Mouse (Mus musculus): ENCODE results near the gene Pitpnm1. TPM values are rescaled to one million over a fixed set of nuclear protein-coding genes. Genes with fewer than 3 reads are reported as not detected.
"Not testable (repeated sequence)": the region's sequence is repeated elsewhere in the genome, so short reads cannot be mapped to it uniquely, and the experiment has no call there.

Gene Pitpnm1
- polyA plus RNA-seq, 1 experiment: 81.9 TPM

- DNase-seq (ENCODE audit: low read depth): no peak
These were observed 17.2 kb downstream of the Pitpnm1 start for GRCm38 (mm10) chr19:4117006-4117405.

GRCm38 (mm10) chr19:4118350-4118749, 18.6 kb downstream of the Pitpnm1 start:
- no peak for DNase-seq (ENCODE audit: low read depth)

GRCm38 (mm10) chr19:4119716-4120487, 20.1 kb downstream of the Pitpnm1 start:
- no peak for DNase-seq (ENCODE audit: low read depth)

GRCm38 (mm10) chr19:4120496-4120895, 20.7 kb downstream of the Pitpnm1 start:
- DNase-seq (ENCODE audit: low read depth): no peak

- peak; percentile 90 for DNase-seq (ENCODE audit: low read depth)
These were observed 21.5 kb downstream of the Pitpnm1 start for GRCm38 (mm10) chr19:4121097-4121805.

- not testable (repeated sequence) for DNase-seq (ENCODE audit: low read depth)
These were observed 22.1 kb downstream of the Pitpnm1 start for GRCm38 (mm10) chr19:4121896-4122295.

- no peak for DNase-seq (ENCODE audit: low read depth)
These were observed 22.9 kb downstream of the Pitpnm1 start for GRCm38 (mm10) chr19:4122411-4123370.

GRCm38 (mm10) chr19:4124432-4124831, 24.6 kb downstream of the Pitpnm1 start:
- no peak for DNase-seq (ENCODE audit: low read depth)

- DNase-seq (ENCODE audit: low read depth): not testable (repeated sequence)
These were observed 25.5 kb downstream of the Pitpnm1 start for GRCm38 (mm10) chr19:4125268-4125667.

- peak; percentile 56 for DNase-seq (ENCODE audit: low read depth)
These were observed 26.2 kb downstream of the Pitpnm1 start, which contains the start of gene Aip for GRCm38 (mm10) chr19:4125741-4126696. Aip (minus strand) TSS chr19:4125858.

- no peak for DNase-seq (ENCODE audit: low read depth)
These were observed 27.1 kb downstream of the Pitpnm1 start for GRCm38 (mm10) chr19:4126759-4127495.

- no peak for DNase-seq (ENCODE audit: low read depth)
These were observed 29.7 kb downstream of the Pitpnm1 start for GRCm38 (mm10) chr19:4129462-4129861.

GRCm38 (mm10) chr19:4130106-4130505, 30.3 kb downstream of the Pitpnm1 start:
- DNase-seq (ENCODE audit: low read depth): no peak

- no peak for DNase-seq (ENCODE audit: low read depth)
These were observed 31.3 kb downstream of the Pitpnm1 start for GRCm38 (mm10) chr19:4131075-4131474.

GRCm38 (mm10) chr19:4131768-4132167, 32.0 kb downstream of the Pitpnm1 start:
- DNase-seq (ENCODE audit: low read depth): no peak

- no peak for DNase-seq (ENCODE audit: low read depth)
These were observed 34.6 kb downstream of the Pitpnm1 start for GRCm38 (mm10) chr19:4134354-4134753.

- not testable (repeated sequence) for DNase-seq (ENCODE audit: low read depth)
These were observed 35.6 kb downstream of the Pitpnm1 start for GRCm38 (mm10) chr19:4135229-4135962.

GRCm38 (mm10) chr19:4135963-4136345, 36.2 kb downstream of the Pitpnm1 start:
- not testable (repeated sequence) for DNase-seq (ENCODE audit: low read depth)

- no peak for DNase-seq (ENCODE audit: low read depth)
These were observed 36.7 kb downstream of the Pitpnm1 start for GRCm38 (mm10) chr19:4136463-4136862.
